Mouse (Mus musculus) midbrain, postnatal 0 days (tissue): ENCODE results near the gene Timeless. TPM values are rescaled to one million over a fixed set of nuclear protein-coding genes. Genes with fewer than 3 reads are reported as not detected.
"Not testable (repeated sequence)": the region's sequence is repeated elsewhere in the genome, so short reads cannot be mapped to it uniquely, and the experiment has no call there.

Experiments
- ATAC-seq: fragments of 200-750 bp; cut with Nextera tagmentation; 2 replicates; pipeline ENCODE4 v1.8.0; 2017; ENCODE audit warnings: moderate number of reproducible peaks, mild to moderate bottlenecking, moderate TSS enrichment, moderate library complexity; ENCODE audit not compliant: low FRiP score
- DNase-seq: peaks from one replicate; pipeline ENCODE4 v3.0.0-alpha.2; 2015; ENCODE audit warnings: low spot score
- H3K27ac ChIP-seq: fragments of 300-500 bp; sonication (generic); 2 replicates; pipeline ENCODE4 v1.5.1; 2014; ENCODE audit warnings: low read depth, mild to moderate bottlenecking, low read length, mixed read lengths
- H3K27me3 ChIP-seq: fragments of 300-500 bp; sonication (generic); 2 replicates; pipeline ENCODE4 v1.6.1; 2014; ENCODE audit warnings: low read length, control low read depth, mixed read lengths; ENCODE audit not compliant: insufficient read depth
- H3K36me3 ChIP-seq: fragments of 300-500 bp; sonication (generic); 2 replicates; pipeline ENCODE4 v1.6.1; 2014; ENCODE audit warnings: low read length, control low read depth, mixed read lengths; ENCODE audit not compliant: insufficient read depth
- H3K4me1 ChIP-seq: fragments of 300-500 bp; sonication (generic); 2 replicates; pipeline ENCODE4 v1.6.1; 2014; ENCODE audit warnings: mild to moderate bottlenecking, control low read depth, antibody characterized with exemption, low read length, mixed read lengths; ENCODE audit not compliant: insufficient read depth
- H3K4me2 ChIP-seq: fragments of 300-500 bp; sonication (generic); 2 replicates; pipeline ENCODE4 v1.6.1; 2014; ENCODE audit warnings: low read depth, mild to moderate bottlenecking, low read length, mixed read lengths; ENCODE audit not compliant: poor library complexity, severe bottlenecking
- H3K4me3 ChIP-seq: fragments of 300-500 bp; sonication (generic); 2 replicates; pipeline ENCODE4 v1.5.1; 2014; ENCODE audit warnings: low read depth, mild to moderate bottlenecking, low read length, moderate library complexity
- H3K9ac ChIP-seq: fragments of 300-500 bp; sonication (generic); replicated peaks from 2 replicates; pipeline ENCODE4 v1.6.1; 2014; ENCODE audit warnings: mild to moderate bottlenecking, low read length, moderate library complexity, mixed read lengths; ENCODE audit not compliant: poor library complexity, severe bottlenecking
- H3K9me3 ChIP-seq: fragments of 300-500 bp; sonication (generic); 2 replicates; pipeline ENCODE4 v1.6.1; 2016; ENCODE audit warnings: low read length, control low read depth
- CTCF ChIP-seq: IDR thresholded peaks from 2 replicates; pipeline ENCODE4 v1.5.1; 2016; ENCODE audit warnings: antibody characterized with exemption, mild to moderate bottlenecking
- WGBS: fragments of 180-500 bp; shearing (Covaris S2); extraction: QIAGEN DNeasy Blood & Tissue Kit; methylation state at CpG from one replicate; pipeline ENCODE4 v1.1.7; 2014; 5-methylcytosine and 5-hydroxymethylcytosine counted together
- polyA plus RNA-seq: library from polyadenylated mRNA; unstranded; fragments of >200 nt; fragmentation: Nextera tagmentation; extraction: Ambion mirVana; gene quantifications from 2 replicates; pipeline ENCODE4 v1.2.1, GENCODE M21; 2015
- total RNA-seq: library from RNA; depleted of rRNA; stranded (reverse); fragments of >200 nt; gene quantifications from 2 replicates; pipeline ENCODE4 v1.2.3, GENCODE M21; 2014

Timeless gene
- total and polyA plus RNA-seq, 2 experiments from 2014 or later, result 7.7 to 14.6 TPM

DNA sequence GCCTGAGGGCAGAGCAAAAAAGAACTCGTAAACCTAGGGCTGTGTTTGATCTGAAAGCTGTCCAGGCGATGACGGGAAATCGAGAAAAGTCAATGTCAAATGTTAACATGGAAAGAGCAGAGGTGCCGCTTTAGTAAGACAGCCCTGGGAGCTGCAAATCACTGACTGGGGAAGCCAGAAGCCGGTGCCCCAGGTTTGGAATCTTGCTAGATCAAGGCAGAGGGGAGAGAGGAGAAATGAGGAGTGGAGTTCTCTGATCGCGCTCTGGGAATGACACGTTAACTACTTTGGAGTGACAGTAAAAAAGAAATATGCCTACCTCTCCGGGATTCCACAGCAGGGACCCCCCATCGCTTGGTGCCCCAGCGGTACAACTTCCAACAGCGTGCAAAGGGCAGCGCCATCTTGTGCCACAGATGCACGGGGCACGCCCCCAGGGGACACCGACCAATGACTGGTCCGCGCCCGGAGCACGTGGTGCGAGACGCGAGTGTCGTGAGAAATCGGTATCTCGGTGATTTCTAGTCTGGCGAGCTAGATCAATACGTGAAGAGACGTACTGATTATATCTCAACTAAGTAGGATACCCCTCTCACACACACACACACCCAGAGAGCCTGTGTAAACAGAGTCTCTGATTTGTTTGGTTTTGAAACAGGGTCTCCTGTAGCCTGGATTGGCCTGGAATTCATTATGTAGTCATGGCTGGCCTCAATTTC lies 20.3 kb upstream of the Timeless start, which contains the start of gene Spryd4:
TSS of gene Spryd4 (minus strand) at position 418 of the 719 bp plus-strand sequence.
- peak; percentile 64 for TF ChIP-seq CTCF
- Histone ChIP-seq H3K9me3 (no peaks in the 10 kb centered on the region), H3K36me3 (peaks cover 6% of the 10 kb centered on the region; the same call in 1 of the 2 replicates), H3K4me2 (peak within 1 kb of the TSS; percentile 70), H3K9ac (peak within 1 kb of the TSS; percentile 68), H3K27ac (peak within 1 kb of the TSS; percentile 68), H3K4me1 (peaks cover 7% of the 10 kb centered on the region; the same call in 1 of the 2 replicates), H3K27me3 (no peaks in the 10 kb centered on the region), H3K4me3 (peak within 1 kb of the TSS; percentile 65)
- DNase-seq (peak; percentile 95), ATAC-seq (peak; percentile 95)
- under 1% methylated on average over 30 of the region's 30 CpGs for WGBS

DNA sequence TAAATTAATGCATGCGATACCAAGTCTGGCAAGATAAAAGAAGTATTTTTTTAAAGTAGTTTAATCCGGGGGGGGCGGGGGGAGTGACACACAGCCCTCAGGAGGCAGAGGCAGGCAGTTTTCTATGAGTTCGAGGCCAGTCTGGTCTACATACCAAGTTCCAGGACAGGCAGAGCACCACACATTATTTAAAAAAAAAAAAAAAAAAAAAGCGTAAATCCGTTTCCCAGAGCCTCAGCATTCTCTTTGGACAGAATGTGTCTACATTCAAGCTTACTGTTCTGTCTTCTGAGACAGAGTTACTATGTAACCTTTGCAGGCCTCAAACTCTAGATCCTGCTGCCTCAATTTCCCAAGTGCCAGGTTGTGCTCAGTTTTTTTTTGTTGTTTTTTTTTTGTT lies 19.7 kb upstream of the Timeless start:
- Histone ChIP-seq H3K27me3 (no peaks in the 10 kb centered on the region), H3K27ac (peak overlapping the region; percentile 68), H3K9ac (peak overlapping the region; percentile 48; the same call in 1 of the 2 replicates), H3K4me2 (peak overlapping the region; percentile 70), H3K9me3 (no peaks in the 10 kb centered on the region), H3K36me3 (peaks cover 4% of the 10 kb centered on the region; the same call in 1 of the 2 replicates), H3K4me1 (peaks cover 7% of the 10 kb centered on the region; the same call in 1 of the 2 replicates), H3K4me3 (peak overlapping the region; percentile 65)
- WGBS, result 46% methylated on average over 6 of the region's 6 CpGs
- no peak for TF ChIP-seq CTCF
- DNase-seq (no peak), ATAC-seq (no peak)

GRCm38 (mm10) chr10:128212871-128213323 lies 19.0 kb upstream of the Timeless start:
- Histone ChIP-seq H3K4me1 (peaks cover 7% of the 10 kb centered on the region; the same call in 1 of the 2 replicates), H3K4me3 (peak overlapping the region; percentile 19), H3K27ac (no peak overlapping the region), H3K9me3 (no peaks in the 10 kb centered on the region), H3K27me3 (no peaks in the 10 kb centered on the region), H3K4me2 (peak overlapping the region; percentile 49), H3K36me3 (no peaks in the 10 kb centered on the region), H3K9ac (no peak overlapping the region)
- WGBS, result 1% methylated on average over 18 of the region's 18 CpGs
- ATAC-seq (no peak), DNase-seq (peak; percentile 62)
- peak; percentile 77 for TF ChIP-seq CTCF

DNA sequence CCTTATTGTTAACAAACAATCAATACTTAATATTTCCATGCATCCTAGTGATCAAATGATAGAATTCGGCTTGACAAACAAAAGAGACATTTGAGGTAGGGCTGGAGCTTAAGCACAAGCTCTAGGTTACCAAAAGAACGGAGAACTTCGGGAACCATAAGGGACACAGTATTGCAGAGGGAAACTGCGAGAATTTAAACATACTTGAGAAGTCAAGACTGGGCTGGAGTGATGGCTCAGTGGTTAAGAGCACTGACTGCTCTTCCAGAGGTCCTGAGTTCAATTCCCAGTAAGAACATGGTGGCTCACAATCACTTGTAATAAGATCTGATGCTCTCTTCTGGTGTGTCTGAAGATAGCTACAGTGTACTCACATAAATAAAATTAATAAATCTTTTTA lies 17.8 kb upstream of the Timeless start:
- H3K9me3 ChIP-seq, H3K4me2 ChIP-seq, DNase-seq, H3K4me3 ChIP-seq, ATAC-seq, H3K36me3 ChIP-seq, H3K27ac ChIP-seq, H3K27me3 ChIP-seq, H3K9ac ChIP-seq, H3K4me1 ChIP-seq: not testable (repeated sequence)
- 94% methylated on average over 4 of the region's 4 CpGs for WGBS

DNA sequence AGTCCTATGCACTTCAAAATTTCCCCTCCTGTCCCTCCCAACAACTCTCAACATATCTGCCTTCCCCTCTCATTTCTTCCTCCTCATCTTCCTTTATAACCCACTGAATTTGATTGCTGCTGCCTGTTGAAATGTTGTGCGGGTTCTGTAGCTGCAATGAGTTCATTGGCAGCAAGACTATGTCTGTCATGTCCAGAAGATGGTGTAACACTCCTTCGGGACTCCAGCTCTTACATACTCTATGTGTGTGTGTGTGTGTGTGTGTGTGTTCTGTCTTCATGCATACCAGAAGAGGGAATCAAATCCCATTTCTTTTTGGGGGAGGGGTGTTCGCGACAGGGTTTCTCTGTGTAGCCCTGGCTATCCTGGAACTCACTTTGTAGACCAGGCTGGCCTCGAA lies 16.9 kb upstream of the Timeless start:
- no peak for ATAC-seq
- no peak for TF ChIP-seq CTCF
- no peak overlapping the region for H3K4me3 ChIP-seq

More for the DNA sequence above, 16.9 kb upstream of the Timeless start:
- no peaks in the 10 kb centered on the region for H3K27me3 ChIP-seq
- H3K36me3 ChIP-seq, result no peaks in the 10 kb centered on the region
- no peak overlapping the region for H3K27ac ChIP-seq
- no peak overlapping the region for H3K9ac ChIP-seq
- no peak for DNase-seq
- H3K9me3 ChIP-seq, result no peaks in the 10 kb centered on the region
- peaks cover 7% of the 10 kb centered on the region; the same call in 1 of the 2 replicates for H3K4me1 ChIP-seq
- no peak overlapping the region for H3K4me2 ChIP-seq
- WGBS, result 84% methylated on average over 5 of the region's 5 CpGs
